Mouse (Mus musculus) cerebellum, adult 2 months (tissue): ENCODE results near the gene Prkacb.

Source experiments
- CTCF ChIP-seq: fragments of 200-500 bp; IDR thresholded peaks from 2 replicates; pipeline ENCODE4 v1.5.1; 2011; ENCODE audit warnings: low read depth, mild to moderate bottlenecking, control low read depth, low read length, moderate library complexity, borderline replicate concordance; ENCODE audit not compliant: insufficient read depth
- POLR2A ChIP-seq: fragments of 200-500 bp; IDR thresholded peaks from 2 replicates; pipeline ENCODE4 v1.6.1; 2011; ENCODE audit warnings: low read length, control low read depth, borderline replicate concordance; ENCODE audit not compliant: insufficient read depth

DNA sequence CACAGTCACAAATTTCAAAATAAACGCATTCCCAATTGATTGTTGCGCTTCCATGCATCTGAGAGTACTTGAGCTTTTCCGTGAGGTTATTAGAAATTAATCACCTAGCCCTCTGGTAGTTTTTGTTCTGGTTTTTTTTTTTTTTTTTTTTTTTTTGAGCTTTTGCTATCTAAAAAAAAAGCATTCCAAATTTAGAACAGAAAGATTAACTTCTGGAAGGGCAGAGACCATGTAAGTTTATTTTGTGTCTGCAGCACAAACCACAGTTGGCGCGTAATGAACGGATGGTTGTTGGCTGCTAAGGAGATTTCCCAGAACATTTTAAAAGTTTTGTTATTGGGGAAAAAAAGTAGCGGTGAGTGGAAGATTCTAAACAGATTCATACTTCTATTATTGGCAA, 834 bp upstream of the Prkacb start:
- no peak for TF ChIP-seq CTCF
- TF ChIP-seq POLR2A: no peak
